Mouse (Mus musculus): Measurements from ENCODE around the gene Prdx1. TPM values are rescaled to one million over a fixed set of nuclear protein-coding genes. Genes with fewer than 3 reads are reported as not detected.
"Not testable (repeated sequence)": the region's sequence is repeated elsewhere in the genome, so short reads cannot be mapped to it uniquely, and the experiment has no call there.

Gene Prdx1
- polyA plus RNA-seq, 1 experiment from 2014 or later, result 1,497 TPM

DNA sequence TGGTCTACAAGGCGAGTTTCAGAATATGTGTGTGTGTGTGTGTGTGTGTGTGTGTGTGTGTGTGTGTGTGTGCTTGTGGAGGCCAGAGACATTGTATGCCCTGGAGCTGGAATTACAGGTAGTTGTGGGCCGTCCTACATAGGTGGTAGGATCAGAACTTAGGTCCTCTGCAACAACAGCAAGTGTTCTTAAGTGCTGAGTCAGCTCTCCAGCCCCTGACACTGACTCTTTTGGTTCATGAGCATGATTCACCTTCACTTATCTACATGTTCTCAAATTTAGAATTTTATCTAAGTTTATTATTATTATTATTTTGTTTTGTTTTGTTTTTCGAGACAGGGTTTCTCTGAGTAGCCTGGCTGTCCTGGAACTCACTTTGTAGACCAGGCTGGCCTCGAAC is 4.8 kb upstream of the Prdx1 start:
- not testable (repeated sequence) for H3K4me1 ChIP-seq; H3K9me3 ChIP-seq (replicated peaks); H3K9ac ChIP-seq; H3K4me2 ChIP-seq; H3K27me3 ChIP-seq; H3K36me3 ChIP-seq; H3K27ac ChIP-seq; ATAC-seq (replicated peaks; ENCODE audit: low FRiP score); H3K4me3 ChIP-seq (replicated peaks)
- WGBS, result 92% methylated on average over 4 of the region's 4 CpGs

GRCm38 (mm10) chr4:116683957-116684356 is 1.4 kb upstream of the Prdx1 start:
- Histone ChIP-seq H3K27me3 (no peaks in the 10 kb centered on the region), H3K4me3 (replicated peaks) (no peak overlapping the region), H3K36me3 (peaks cover 14% of the 10 kb centered on the region), H3K4me1 (peaks cover 26% of the 10 kb centered on the region), H3K4me2 (no peak overlapping the region), H3K9ac (no peak overlapping the region), H3K9me3 (replicated peaks) (no peaks in the 10 kb centered on the region), H3K27ac (no peak overlapping the region)
- no peak for ATAC-seq (replicated peaks; ENCODE audit: low FRiP score)
- 88% methylated on average over 4 of the region's 4 CpGs for WGBS

DNA sequence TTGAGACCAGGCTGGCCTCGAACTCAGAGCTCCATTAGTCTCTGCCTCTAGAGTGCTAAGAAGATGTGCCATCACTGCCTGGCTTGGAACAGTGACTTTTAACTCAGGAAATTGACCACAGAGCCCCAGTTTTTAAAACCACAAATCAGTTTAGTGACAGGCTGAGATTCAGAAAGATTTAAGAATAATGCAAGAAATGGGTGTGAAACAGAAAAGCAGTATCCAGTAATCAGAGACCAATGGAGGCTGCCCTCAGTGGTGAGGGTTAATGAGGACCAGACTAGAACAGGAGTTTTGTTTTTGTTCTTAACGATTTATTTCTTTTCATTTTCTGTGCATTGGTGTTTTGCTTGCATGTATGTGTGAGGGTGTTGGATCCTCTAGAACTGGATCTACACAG is 679 bp upstream of the Prdx1 start:
- Histone ChIP-seq H3K36me3 (peaks cover 21% of the 10 kb centered on the region), H3K27ac (peak overlapping the region; percentile 98), H3K9ac (peak overlapping the region; percentile 71; the same call in 1 of the 2 replicates), H3K4me1 (peaks cover 33% of the 10 kb centered on the region), H3K27me3 (no peaks in the 10 kb centered on the region), H3K4me3 (replicated peaks) (peak overlapping the region; percentile 64), H3K9me3 (replicated peaks) (no peaks in the 10 kb centered on the region), H3K4me2 (peak overlapping the region; percentile 73)
- ATAC-seq (replicated peaks; ENCODE audit: low FRiP score), result no peak
- WGBS, result 76% methylated on average over 2 of the region's 2 CpGs

DNA sequence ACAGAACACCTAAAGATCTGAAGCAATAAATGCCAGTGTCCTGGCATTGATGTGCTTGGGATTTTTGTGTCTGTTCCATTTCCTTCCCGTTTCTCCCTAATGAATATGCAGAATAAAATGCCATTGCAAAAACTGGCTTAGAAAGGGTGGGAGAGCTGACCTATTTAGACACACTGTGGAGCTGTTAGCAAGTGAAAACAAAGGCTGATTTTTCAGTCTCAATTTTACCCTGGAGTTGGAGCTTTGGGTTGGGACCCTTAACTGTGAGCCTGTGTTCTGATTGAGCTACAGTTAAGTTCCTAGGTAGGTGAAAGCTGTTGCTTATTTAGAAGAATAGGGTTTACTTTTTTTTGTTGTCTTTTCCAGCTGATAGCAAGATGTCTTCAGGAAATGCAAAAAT is 1.7 kb downstream of the Prdx1 start:
- Histone ChIP-seq H3K27me3 (no peaks in the 10 kb centered on the region), H3K9me3 (replicated peaks) (no peaks in the 10 kb centered on the region), H3K27ac (no peak overlapping the region), H3K9ac (peak overlapping the region; percentile 71), H3K36me3 (peaks cover 43% of the 10 kb centered on the region), H3K4me3 (replicated peaks) (peak overlapping the region; percentile 64), H3K4me1 (peaks cover 36% of the 10 kb centered on the region), H3K4me2 (peak overlapping the region; percentile 73)
- no peak for ATAC-seq (replicated peaks; ENCODE audit: low FRiP score)
- WGBS, result 29% methylated on average over 1 of the region's 1 CpGs

DNA sequence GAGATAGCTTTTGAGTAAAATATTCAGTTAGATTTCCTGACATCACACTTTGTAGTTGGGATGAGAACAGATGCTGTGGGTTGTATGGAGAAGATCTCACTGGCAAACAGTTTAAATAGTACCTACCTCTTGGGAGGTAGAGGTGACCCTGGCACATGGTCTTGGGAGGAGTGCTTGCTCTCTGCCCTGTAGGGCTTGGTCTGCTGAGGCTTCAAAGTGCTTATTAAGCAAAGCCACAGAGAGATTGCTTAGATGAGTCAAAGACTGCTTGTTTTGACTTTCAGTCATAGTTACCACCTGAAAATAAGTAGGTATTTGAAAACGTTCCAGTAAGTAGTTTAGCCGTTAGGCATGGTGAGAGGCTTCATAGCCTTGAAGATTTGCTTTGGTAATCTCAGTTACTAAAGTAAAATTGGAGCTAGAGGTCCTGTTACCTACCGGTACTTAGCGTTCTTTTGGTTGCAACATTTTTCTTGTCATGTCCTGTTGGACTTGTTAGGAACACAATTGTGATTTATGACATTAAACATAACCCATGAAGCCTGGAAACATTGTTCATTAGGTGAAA is 4.0 kb downstream of the Prdx1 start:
- no peak overlapping the region for H3K27ac ChIP-seq
- 87% methylated on average over 4 of the region's 4 CpGs for WGBS
- no peaks in the 10 kb centered on the region for H3K9me3 ChIP-seq (replicated peaks)
- no peak overlapping the region for H3K4me3 ChIP-seq (replicated peaks)
- H3K27me3 ChIP-seq, result no peaks in the 10 kb centered on the region
- peaks cover 66% of the 10 kb centered on the region for H3K36me3 ChIP-seq
- ATAC-seq (replicated peaks; ENCODE audit: low FRiP score), result no peak
- H3K9ac ChIP-seq, result no peak overlapping the region
- H3K4me1 ChIP-seq, result peaks cover 36% of the 10 kb centered on the region
- H3K4me2 ChIP-seq, result no peak overlapping the region

DNA sequence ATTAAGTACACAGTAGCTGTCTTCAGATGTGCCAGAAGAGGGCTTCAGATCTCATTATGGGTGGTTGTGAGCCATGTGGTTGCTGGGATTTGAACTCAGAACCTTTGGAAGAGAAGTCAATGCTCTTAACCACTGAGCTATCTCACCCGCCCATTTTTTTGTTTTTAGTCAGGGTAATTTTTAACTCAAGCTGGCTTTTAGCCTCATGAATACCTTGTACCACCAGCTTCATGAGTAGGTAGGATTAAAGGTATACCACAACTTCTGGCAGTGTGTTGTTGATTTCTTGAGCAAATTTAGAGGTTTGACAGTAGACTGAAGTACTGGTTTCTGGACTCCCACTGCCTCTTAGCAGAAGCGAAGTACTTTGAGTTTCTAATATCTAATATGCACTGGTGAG is 6.8 kb downstream of the Prdx1 start:
- 93% methylated on average over 2 of the region's 2 CpGs for WGBS
- no peak for ATAC-seq (replicated peaks; ENCODE audit: low FRiP score)

DNA sequence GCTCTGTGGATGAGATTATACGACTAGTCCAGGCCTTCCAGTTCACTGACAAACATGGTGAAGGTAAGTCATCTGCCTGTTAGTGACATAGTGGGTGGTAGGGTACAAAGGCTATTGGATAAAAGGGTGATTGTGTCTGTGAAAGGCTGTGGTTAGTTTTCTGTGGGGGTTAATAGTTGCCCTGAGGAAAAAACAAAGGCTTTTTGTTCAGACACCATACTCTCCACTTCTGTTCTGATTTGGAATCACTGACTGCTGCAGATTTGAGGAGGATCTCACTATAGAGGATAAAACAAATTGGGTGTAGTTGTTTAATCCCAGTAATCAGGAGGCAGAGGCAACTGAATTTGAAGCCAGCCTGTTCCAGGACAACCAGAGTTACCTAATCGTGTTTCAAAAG is 8.4 kb downstream of the Prdx1 start:
- no peak overlapping the region for H3K4me2 ChIP-seq
- no peaks in the 10 kb centered on the region for H3K9me3 ChIP-seq (replicated peaks)
- H3K9ac ChIP-seq, result no peak overlapping the region
- ATAC-seq (replicated peaks; ENCODE audit: low FRiP score), result no peak
- H3K36me3 ChIP-seq, result peaks cover 96% of the 10 kb centered on the region
- no peak overlapping the region for H3K4me3 ChIP-seq (replicated peaks)
- WGBS, result 88% methylated on average over 2 of the region's 2 CpGs
- no peaks in the 10 kb centered on the region for H3K27me3 ChIP-seq
- peaks cover 10% of the 10 kb centered on the region; the same call in 1 of the 2 replicates for H3K4me1 ChIP-seq
- no peak overlapping the region for H3K27ac ChIP-seq

More for the DNA sequence above, 6.8 kb downstream of the Prdx1 start:
- Histone ChIP-seq H3K9ac (no peak overlapping the region), H3K4me1 (peaks cover 23% of the 10 kb centered on the region), H3K4me2 (no peak overlapping the region), H3K27ac (no peak overlapping the region), H3K36me3 (peaks cover 94% of the 10 kb centered on the region), H3K9me3 (replicated peaks) (no peaks in the 10 kb centered on the region), H3K27me3 (no peaks in the 10 kb centered on the region), H3K4me3 (replicated peaks) (no peak overlapping the region)

DNA sequence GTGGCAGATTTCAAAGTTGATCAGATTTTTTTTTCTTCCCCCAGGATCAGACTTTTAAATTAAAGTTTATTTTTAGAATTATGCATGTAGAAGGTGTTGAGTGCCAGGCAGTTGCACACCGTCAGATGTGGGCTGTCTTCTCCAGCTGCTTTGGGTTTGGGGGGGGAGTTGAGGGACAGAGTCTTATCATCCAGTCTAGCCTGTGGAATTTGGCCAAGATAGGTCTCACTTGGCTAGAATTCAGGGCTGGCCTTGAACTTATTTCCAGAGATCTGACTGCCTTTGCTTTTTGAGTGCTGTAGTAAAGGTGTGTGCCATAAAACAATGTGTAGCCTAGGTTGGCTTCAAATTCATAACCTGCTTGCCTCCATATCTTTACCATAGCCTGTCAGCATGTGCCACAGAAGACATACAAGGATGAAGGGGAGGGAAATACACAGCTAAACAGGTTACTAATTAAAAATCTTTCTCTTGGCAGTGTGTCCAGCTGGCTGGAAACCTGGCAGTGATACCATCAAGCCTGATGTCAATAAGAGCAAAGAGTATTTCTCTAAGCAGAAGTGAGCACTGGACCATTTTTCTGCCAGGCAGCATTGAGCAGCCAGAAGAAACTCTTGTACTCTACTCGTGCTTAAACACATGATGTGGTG is 13.5 kb downstream of the Prdx1 start:
- Histone ChIP-seq H3K27me3 (no peaks in the 10 kb centered on the region), H3K9ac (no peak overlapping the region), H3K4me2 (no peak overlapping the region), H3K4me3 (replicated peaks) (no peak overlapping the region), H3K4me1 (no peaks in the 10 kb centered on the region), H3K27ac (no peak overlapping the region), H3K36me3 (peaks cover 87% of the 10 kb centered on the region), H3K9me3 (replicated peaks) (no peaks in the 10 kb centered on the region)
- no peak for ATAC-seq (replicated peaks; ENCODE audit: low FRiP score)
- 73% methylated on average over 2 of the region's 2 CpGs for WGBS

DNA sequence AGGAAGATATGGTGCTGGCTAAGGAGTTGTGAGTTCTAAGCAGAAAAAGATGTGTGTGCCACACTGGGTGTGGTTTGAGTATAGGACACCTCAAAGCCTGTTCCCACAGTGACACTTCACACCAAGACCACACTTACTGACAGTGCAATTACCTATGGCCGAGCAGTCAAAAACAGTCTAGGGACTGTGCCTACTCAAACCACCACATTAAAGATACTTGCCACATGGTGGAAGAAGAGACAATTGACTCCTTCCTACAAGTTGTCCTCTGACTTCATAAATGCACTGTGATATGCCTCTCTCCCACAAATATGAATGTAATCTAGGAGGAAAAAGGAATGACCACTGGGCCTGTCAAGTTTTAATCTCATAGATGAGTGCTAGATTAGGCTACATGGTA is 15.6 kb downstream of the Prdx1 start:
- Histone ChIP-seq H3K4me1 (no peaks in the 10 kb centered on the region), H3K36me3 (peaks cover 79% of the 10 kb centered on the region)
- ATAC-seq (replicated peaks; ENCODE audit: low FRiP score), result no peak

DNA sequence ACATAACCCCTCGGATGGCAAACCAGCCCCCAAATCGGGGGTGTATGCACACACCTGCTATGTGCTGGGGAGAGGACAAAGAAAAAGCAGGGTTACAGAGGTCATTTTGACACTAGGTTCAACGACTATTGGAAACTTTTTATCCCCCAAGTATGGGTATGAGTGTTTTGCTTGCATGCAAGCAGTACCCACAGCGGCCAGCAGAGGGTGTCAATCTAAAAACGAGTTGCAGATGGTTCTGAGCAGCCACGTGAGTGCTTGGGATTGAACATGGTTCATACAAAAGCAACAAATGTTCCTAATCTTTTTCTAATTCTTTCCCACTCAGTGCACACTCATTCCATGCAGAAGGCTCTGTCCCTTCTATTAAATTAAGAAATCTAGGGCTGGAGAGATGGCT is 18.5 kb downstream of the Prdx1 start:
- Histone ChIP-seq H3K4me1 (peaks cover 6% of the 10 kb centered on the region; the same call in 1 of the 2 replicates), H3K36me3 (peaks cover 53% of the 10 kb centered on the region), H3K27ac (no peak overlapping the region), H3K4me3 (replicated peaks) (no peak overlapping the region), H3K9me3 (replicated peaks) (no peaks in the 10 kb centered on the region), H3K4me2 (no peak overlapping the region), H3K9ac (no peak overlapping the region), H3K27me3 (no peaks in the 10 kb centered on the region)
- ATAC-seq (replicated peaks; ENCODE audit: low FRiP score), result no peak
- WGBS, result 35% methylated on average over 6 of the region's 6 CpGs

More for the DNA sequence above, 15.6 kb downstream of the Prdx1 start:
- Histone ChIP-seq H3K27ac (no peak overlapping the region), H3K9ac (no peak overlapping the region), H3K9me3 (replicated peaks) (no peaks in the 10 kb centered on the region), H3K4me3 (replicated peaks) (no peak overlapping the region), H3K27me3 (no peaks in the 10 kb centered on the region), H3K4me2 (no peak overlapping the region)
- 67% methylated on average over 1 of the region's 1 CpGs for WGBS

GRCm38 (mm10) chr4:116707666-116708065 is 22.3 kb downstream of the Prdx1 start:
- ATAC-seq (replicated peaks; ENCODE audit: low FRiP score), result 0 out of 2 replicates have a peak, but pooled peaks have one; percentile 1

DNA sequence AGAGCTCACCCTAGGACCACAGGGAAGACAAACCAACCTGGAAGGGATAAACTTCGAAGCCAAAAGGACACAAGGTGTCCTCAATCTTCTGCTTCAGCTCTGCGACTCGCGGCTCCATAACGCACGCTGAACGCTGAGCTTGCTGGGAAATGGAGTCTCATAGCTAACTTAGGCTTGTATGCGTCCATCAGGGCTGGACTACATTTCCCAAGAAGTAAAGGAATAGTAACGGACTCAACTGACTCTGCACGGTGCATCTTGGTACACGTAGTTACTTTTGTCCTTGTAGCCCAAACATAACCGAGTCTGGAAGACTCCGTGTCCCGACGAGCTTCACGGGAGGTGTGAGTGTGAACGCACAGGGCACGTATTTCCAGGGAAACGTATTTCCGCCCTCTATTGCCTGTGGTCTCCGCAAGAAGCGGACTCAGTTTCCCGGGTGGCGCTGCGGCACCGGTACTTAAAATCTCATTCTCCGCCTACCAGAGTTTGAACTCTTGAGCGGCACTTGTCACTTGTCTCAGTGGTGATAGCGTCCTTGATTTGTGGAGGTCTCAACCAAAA is 22.9 kb downstream of the Prdx1 start, which contains the start of the genes Mmachc and Ccdc163:
TSS of gene Mmachc (minus strand) at position 206 of the 564 bp plus-strand sequence.
TSS of gene Ccdc163 (plus strand) at position 309 of the 564 bp plus-strand sequence.
- Histone ChIP-seq H3K4me2 (peak within 1 kb of the TSS; percentile 72), H3K27ac (0 out of 2 replicates have a peak within 1 kb of the TSS, but pooled peaks have one; percentile 28), H3K36me3 (peaks cover 18% of the 10 kb centered on the region), H3K4me1 (peaks cover 19% of the 10 kb centered on the region), H3K9me3 (replicated peaks) (no peaks in the 10 kb centered on the region), H3K9ac (peak within 1 kb of the TSS; percentile 52), H3K27me3 (no peaks in the 10 kb centered on the region), H3K4me3 (replicated peaks) (peak within 1 kb of the TSS; percentile 58)
- peak; percentile 98 for ATAC-seq (replicated peaks; ENCODE audit: low FRiP score)
- WGBS, result under 1% methylated on average over 29 of the region's 29 CpGs

More at GRCm38 (mm10) chr4:116707666-116708065, 22.3 kb downstream of the Prdx1 start:
- peak overlapping the region; percentile 58 for H3K4me3 ChIP-seq (replicated peaks)
- WGBS, result 21% methylated on average over 9 of the region's 9 CpGs
- H3K27ac ChIP-seq, result no peak overlapping the region
- peak overlapping the region; percentile 52 for H3K9ac ChIP-seq
- H3K36me3 ChIP-seq, result peaks cover 24% of the 10 kb centered on the region
- H3K4me1 ChIP-seq, result peaks cover 19% of the 10 kb centered on the region
- peak overlapping the region; percentile 72 for H3K4me2 ChIP-seq
- H3K27me3 ChIP-seq, result no peaks in the 10 kb centered on the region
- no peaks in the 10 kb centered on the region for H3K9me3 ChIP-seq (replicated peaks)

Measured in kidney, embryonic 15.5 days (tissue).